Mouse (Mus musculus): ENCODE data around the gene Stk24. TPM values are rescaled to one million over a fixed set of nuclear protein-coding genes. Genes with fewer than 3 reads are reported as not detected.

The Stk24 gene
- total and polyA plus RNA-seq, 2 experiments from 2014 or later = 15.0 to 18.7 TPM

- peak overlapping the region; percentile 14; the same call in 1 of the 2 replicates for H3K4me3 ChIP-seq (ENCODE audit: low read length)
- WGBS = 42% methylated on average over 13 of the region's 13 CpGs
- ATAC-seq (peak; percentile 70), DNase-seq (ENCODE audit: low spot score) (peak; percentile 61)
- no peaks in the 10 kb centered on the region for H3K36me3 ChIP-seq (ENCODE audit: insufficient read depth, low read length)
- H3K4me1 ChIP-seq (ENCODE audit: insufficient read depth, low read length) = no peaks in the 10 kb centered on the region
- peak overlapping the region; percentile 50 for H3K4me2 ChIP-seq (ENCODE audit: low read depth, low read length)
- no peak for TF ChIP-seq CTCF (IDR thresholded peaks at IDR 0.05; ENCODE audit: low read depth)
- H3K9ac ChIP-seq (replicated peaks; ENCODE audit: low read length) = no peak overlapping the region
- H3K27ac ChIP-seq = no peak overlapping the region
- H3K9me3 ChIP-seq (ENCODE audit: low read length) = no peaks in the 10 kb centered on the region
- H3K27me3 ChIP-seq (ENCODE audit: insufficient read depth, low read length) = no peaks in the 10 kb centered on the region
Observed at GRCm38 (mm10) chr14:121405120-121405519, 25.3 kb upstream of the Stk24 start.

GRCm38 (mm10) chr14:121399676-121400075 is 19.9 kb upstream of the Stk24 start:
- no peak for DNase-seq (ENCODE audit: low spot score)
- Histone ChIP-seq H3K9me3 (ENCODE audit: low read length) (no peaks in the 10 kb centered on the region), H3K27ac (no peak overlapping the region), H3K4me1 (ENCODE audit: insufficient read depth, low read length) (no peaks in the 10 kb centered on the region), H3K4me2 (ENCODE audit: low read depth, low read length) (no peak overlapping the region), H3K4me3 (ENCODE audit: low read length) (no peak overlapping the region), H3K36me3 (ENCODE audit: insufficient read depth, low read length) (no peaks in the 10 kb centered on the region), H3K9ac (replicated peaks; ENCODE audit: low read length) (no peak overlapping the region), H3K27me3 (ENCODE audit: insufficient read depth, low read length) (no peaks in the 10 kb centered on the region)
- no peak for ATAC-seq
- WGBS = 87% methylated on average over 6 of the region's 6 CpGs
- TF ChIP-seq CTCF (IDR thresholded peaks at IDR 0.05; ENCODE audit: low read depth) = no peak

- TF ChIP-seq CTCF (IDR thresholded peaks at IDR 0.05; ENCODE audit: low read depth) = no peak
- Histone ChIP-seq H3K36me3 (ENCODE audit: insufficient read depth, low read length) (no peaks in the 10 kb centered on the region), H3K27ac (no peak overlapping the region), H3K4me1 (ENCODE audit: insufficient read depth, low read length) (no peaks in the 10 kb centered on the region), H3K9me3 (ENCODE audit: low read length) (no peaks in the 10 kb centered on the region), H3K27me3 (ENCODE audit: insufficient read depth, low read length) (no peaks in the 10 kb centered on the region), H3K4me3 (ENCODE audit: low read length) (no peak overlapping the region), H3K4me2 (ENCODE audit: low read depth, low read length) (no peak overlapping the region), H3K9ac (replicated peaks; ENCODE audit: low read length) (no peak overlapping the region)
- WGBS = 38% methylated on average over 1 of the region's 1 CpGs
- ATAC-seq = no peak
- DNase-seq (ENCODE audit: low spot score) = no peak
Observed at GRCm38 (mm10) chr14:121397471-121397870, 17.7 kb upstream of the Stk24 start.

- Histone ChIP-seq H3K9ac (replicated peaks; ENCODE audit: low read length) (no peak overlapping the region), H3K4me1 (ENCODE audit: insufficient read depth, low read length) (no peaks in the 10 kb centered on the region), H3K27me3 (ENCODE audit: insufficient read depth, low read length) (no peaks in the 10 kb centered on the region), H3K4me2 (ENCODE audit: low read depth, low read length) (no peak overlapping the region), H3K27ac (no peak overlapping the region), H3K36me3 (ENCODE audit: insufficient read depth, low read length) (no peaks in the 10 kb centered on the region), H3K4me3 (ENCODE audit: low read length) (no peak overlapping the region), H3K9me3 (ENCODE audit: low read length) (no peaks in the 10 kb centered on the region)
- 89% methylated on average over 4 of the region's 4 CpGs for WGBS
- no peak for ATAC-seq
- no peak for TF ChIP-seq CTCF (IDR thresholded peaks at IDR 0.05; ENCODE audit: low read depth)
- no peak for DNase-seq (ENCODE audit: low spot score)
Observed at GRCm38 (mm10) chr14:121395125-121395524, 15.3 kb upstream of the Stk24 start.

- DNase-seq (ENCODE audit: low spot score) (peak; percentile 18), ATAC-seq (no peak)
- no peak overlapping the region for H3K9ac ChIP-seq (replicated peaks; ENCODE audit: low read length)
- no peaks in the 10 kb centered on the region for H3K4me1 ChIP-seq (ENCODE audit: insufficient read depth, low read length)
- H3K4me3 ChIP-seq (ENCODE audit: low read length) = no peak overlapping the region
- no peak overlapping the region for H3K4me2 ChIP-seq (ENCODE audit: low read depth, low read length)
- H3K27me3 ChIP-seq (ENCODE audit: insufficient read depth, low read length) = no peaks in the 10 kb centered on the region
- TF ChIP-seq CTCF (IDR thresholded peaks at IDR 0.05; ENCODE audit: low read depth) = no peak
- WGBS = 81% methylated on average over 5 of the region's 5 CpGs
- no peak overlapping the region for H3K27ac ChIP-seq
- H3K36me3 ChIP-seq (ENCODE audit: insufficient read depth, low read length) = no peaks in the 10 kb centered on the region
- H3K9me3 ChIP-seq (ENCODE audit: low read length) = no peaks in the 10 kb centered on the region
Observed at GRCm38 (mm10) chr14:121391927-121392326, 12.1 kb upstream of the Stk24 start.

- ATAC-seq = no peak
- H3K9me3 ChIP-seq (ENCODE audit: low read length) = no peaks in the 10 kb centered on the region
- WGBS = 66% methylated on average over 1 of the region's 1 CpGs
Observed at GRCm38 (mm10) chr14:121387760-121388159, 7.9 kb upstream of the Stk24 start.

GRCm38 (mm10) chr14:121385440-121385839 is 5.6 kb upstream of the Stk24 start:
- H3K36me3 ChIP-seq (ENCODE audit: insufficient read depth, low read length) = no peaks in the 10 kb centered on the region
- no peak for TF ChIP-seq CTCF (IDR thresholded peaks at IDR 0.05; ENCODE audit: low read depth)
- H3K9ac ChIP-seq (replicated peaks; ENCODE audit: low read length) = no peak overlapping the region
- H3K4me2 ChIP-seq (ENCODE audit: low read depth, low read length) = no peak overlapping the region
- H3K27me3 ChIP-seq (ENCODE audit: insufficient read depth, low read length) = no peaks in the 10 kb centered on the region
- 90% methylated on average over 8 of the region's 8 CpGs for WGBS
- H3K4me3 ChIP-seq (ENCODE audit: low read length) = no peak overlapping the region
- no peak overlapping the region for H3K27ac ChIP-seq
- DNase-seq (ENCODE audit: low spot score) = no peak
- H3K9me3 ChIP-seq (ENCODE audit: low read length) = no peaks in the 10 kb centered on the region
- ATAC-seq = no peak
- H3K4me1 ChIP-seq (ENCODE audit: insufficient read depth, low read length) = no peaks in the 10 kb centered on the region

More at GRCm38 (mm10) chr14:121387760-121388159, 7.9 kb upstream of the Stk24 start:
- no peak for DNase-seq (ENCODE audit: low spot score)
- H3K4me3 ChIP-seq (ENCODE audit: low read length) = no peak overlapping the region
- H3K4me1 ChIP-seq (ENCODE audit: insufficient read depth, low read length) = no peaks in the 10 kb centered on the region
- H3K9ac ChIP-seq (replicated peaks; ENCODE audit: low read length) = no peak overlapping the region
- H3K36me3 ChIP-seq (ENCODE audit: insufficient read depth, low read length) = no peaks in the 10 kb centered on the region
- H3K27me3 ChIP-seq (ENCODE audit: insufficient read depth, low read length) = no peaks in the 10 kb centered on the region
- H3K4me2 ChIP-seq (ENCODE audit: low read depth, low read length) = no peak overlapping the region
- H3K27ac ChIP-seq = no peak overlapping the region
- TF ChIP-seq CTCF (IDR thresholded peaks at IDR 0.05; ENCODE audit: low read depth) = no peak

Data from hindbrain, postnatal 0 days (tissue).